Mouse (Mus musculus) forelimb bud, embryonic 11.5 days (tissue): Measurements from ENCODE around the gene Olfr690.
"Not testable (repeated sequence)": the region's sequence is repeated elsewhere in the genome, so short reads cannot be mapped to it uniquely, and the experiment has no call there.

Source experiments
- DNase-seq: peaks from one replicate; pipeline ENCODE4 v3.0.0-alpha.2; 2012; ENCODE audit warnings: low read depth, low spot score

Olfr690 gene

GRCm38 (mm10) chr7:105334004-105334403, at the start of gene Olfr690:
Gene Olfr690, minus strand, starts transcription at chr7:105334104.
- no peak for DNase-seq

DNA sequence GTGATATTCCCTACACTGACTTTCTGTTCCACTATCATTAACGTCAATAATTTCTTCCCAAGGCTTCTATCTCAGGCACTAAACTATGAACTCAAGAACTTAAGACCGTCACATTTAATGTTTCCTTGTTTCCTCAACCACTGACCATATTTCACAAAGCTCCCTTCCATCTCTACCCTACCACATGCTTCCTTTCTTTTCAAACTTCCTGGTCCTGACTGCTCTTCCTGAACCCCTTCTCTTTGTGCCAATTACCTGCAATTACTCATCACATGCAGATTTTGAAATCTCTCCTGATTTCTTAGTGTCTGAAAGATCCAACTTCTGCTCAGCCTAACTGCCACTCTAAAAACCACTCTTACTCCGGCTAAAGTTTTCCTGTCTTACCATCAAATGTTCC, 46.4 kb upstream of the Olfr690 start:
- no peak for DNase-seq

DNA sequence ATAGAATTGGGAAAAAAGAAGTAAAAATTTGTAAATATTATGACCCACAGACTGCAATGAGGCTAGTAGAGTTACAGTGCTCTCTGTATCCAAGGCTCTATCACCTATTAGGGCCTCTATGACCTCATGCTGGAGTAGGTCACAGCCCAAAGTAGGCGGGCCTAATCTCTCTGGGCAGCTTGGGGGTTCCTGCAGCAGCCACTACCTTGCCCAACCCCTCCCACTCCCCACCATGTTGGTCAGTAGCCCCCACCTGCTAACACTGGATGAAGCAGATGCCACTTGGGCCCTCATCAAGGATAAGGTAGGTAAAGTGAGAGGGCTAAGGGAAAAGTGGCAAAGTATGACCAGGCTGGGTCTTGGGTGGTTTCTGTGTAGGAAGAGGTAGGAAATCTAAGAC, 41.0 kb upstream of the Olfr690 start, which contains the start of gene Gm5901:
Gene Gm5901 (plus strand): TSS at position 173 of the 400 bp plus-strand sequence.
- no peak for DNase-seq

DNA sequence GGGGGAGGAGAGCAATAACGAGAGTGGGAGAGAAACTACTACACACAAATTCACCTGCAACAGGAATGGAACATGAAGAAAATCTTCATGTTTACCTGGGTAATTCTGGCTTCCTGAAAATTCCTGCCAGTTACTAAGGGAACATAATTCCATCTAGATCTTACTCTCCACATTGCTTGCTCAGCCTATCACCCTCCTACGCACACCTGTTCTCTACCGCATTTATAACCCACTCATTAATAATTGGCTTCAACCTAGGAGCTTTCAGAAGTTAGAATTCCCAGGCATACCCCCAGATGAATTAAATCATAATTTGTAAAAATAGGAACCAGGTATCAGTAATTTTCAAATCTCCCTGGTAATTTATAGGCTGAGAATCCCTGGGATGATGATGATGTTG, 40.1 kb upstream of the Olfr690 start:
- DNase-seq = no peak

DNA sequence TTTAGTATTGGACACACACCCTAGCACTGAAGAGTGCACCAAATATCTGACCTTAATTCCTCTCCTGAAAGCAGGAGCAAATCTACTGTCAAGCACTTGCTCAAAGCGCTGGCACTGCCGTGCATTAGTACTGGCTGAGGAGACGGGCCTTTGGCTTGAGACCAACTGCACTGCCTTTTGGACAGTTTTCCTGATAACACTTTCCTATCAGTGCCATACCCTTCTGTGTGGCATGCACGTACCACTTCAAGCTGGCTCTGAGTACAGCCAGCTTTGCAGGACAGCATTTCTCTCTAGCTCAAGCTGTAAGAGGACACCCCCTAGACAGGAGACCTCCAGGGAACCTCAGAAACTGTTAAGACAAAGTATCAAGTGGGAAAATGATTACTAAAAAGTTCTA, 39.6 kb upstream of the Olfr690 start:
- DNase-seq = no peak

GRCm38 (mm10) chr7:105372912-105373311, 39.0 kb upstream of the Olfr690 start:
- DNase-seq = no peak

DNA sequence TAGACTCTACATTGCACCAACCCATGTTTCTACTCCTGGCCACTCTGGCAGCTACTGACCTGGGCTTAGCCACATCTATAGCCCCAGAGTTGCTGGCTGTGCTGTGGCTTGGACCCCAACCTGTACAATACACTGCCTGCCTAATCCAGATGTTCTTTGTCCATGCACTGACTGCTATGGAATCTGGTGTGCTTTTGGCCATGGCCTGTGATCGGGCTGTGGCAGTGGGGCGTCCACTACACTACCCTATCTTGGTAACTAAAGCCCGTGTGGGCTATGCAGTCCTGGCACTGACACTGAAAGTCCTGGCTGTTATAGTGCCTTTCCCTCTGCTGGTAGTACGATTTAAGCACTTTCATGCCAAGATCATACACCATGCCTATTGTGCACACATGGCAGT, 34.6 kb upstream of the Olfr690 start:
- DNase-seq = no peak

DNA sequence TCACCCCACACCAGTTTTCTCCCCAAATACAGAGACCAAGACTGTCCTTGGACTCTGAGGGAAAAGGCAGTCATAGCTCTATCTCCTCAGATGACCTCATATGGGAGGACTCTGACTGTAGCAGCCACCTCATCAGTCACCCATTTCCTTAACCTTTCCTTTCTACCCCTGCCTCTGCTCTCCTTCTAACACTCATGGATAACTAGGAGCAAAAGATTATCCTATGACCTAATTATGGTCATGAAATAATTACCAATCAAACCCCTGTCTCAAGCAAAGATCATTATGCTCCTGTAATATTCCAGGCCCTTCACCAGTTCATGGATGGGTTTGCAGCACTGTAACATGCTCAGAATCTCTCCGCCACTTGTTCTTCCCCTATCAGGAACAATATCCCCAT, 34.0 kb upstream of the Olfr690 start, which contains the start of gene Olfr692:
Gene Olfr692 (plus strand): TSS at position 301 of the 400 bp plus-strand sequence.
- DNase-seq = no peak

DNA sequence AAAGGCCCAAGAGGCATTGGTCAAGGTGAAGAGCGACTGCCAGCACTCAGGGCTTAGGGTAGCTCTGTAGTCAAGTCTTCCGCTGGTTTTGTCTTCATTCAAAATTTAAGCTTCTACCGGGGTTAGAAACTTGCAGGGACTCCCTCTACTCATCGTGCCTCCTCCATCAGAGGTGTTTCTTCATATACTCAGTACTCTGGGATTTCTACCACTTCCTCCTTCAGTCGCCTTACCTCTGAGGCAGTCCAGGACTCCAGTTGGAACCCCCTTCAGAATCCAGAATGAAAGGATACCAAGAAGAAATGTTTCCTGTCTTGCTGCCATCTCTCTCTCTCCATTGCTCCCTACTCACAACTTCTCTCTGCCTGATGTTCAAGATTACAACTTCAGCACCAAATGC, 33.4 kb upstream of the Olfr690 start:
- no peak for DNase-seq

DNA sequence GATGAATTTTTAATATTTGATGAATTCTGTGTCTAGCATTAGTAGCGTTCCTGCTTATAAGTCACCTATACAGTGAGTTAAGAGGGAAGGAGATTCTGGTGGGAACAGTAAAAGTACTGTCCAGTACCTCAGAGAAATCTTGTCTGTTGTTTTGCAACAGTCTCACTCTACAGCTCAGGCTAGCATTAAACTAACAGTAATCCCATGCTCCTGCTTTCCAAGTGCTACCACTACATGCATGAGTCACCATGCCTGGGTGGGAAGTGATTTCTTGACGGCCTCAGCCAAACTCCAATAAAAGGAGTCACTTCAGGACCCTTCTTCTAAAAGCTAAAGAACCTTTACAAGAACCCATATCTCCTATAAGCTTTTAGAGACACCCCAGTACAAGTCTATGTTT, 27.8 kb upstream of the Olfr690 start:
- no peak for DNase-seq

DNA sequence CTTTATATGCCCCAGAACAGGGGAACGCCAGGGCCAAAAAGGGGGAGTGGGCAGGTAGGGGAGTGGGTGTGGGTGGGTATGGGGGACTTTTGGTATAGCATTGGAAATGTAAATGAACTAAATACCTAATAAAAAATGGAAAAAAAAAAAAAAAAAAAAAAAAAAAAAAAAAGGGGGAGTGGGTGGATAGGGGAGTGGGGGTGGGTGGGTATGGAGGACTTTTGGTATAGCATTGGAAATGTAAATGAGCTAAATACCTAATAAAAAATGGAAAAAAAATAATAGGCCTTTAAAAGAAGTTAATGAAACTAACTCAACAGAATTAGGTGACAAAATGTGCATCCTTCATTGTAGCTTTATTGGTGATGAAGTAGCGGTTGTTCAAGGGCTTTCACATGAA, 22.6 kb upstream of the Olfr690 start:
- not testable (repeated sequence) for DNase-seq

GRCm38 (mm10) chr7:105356064-105356463, 22.2 kb upstream of the Olfr690 start:
- not testable (repeated sequence) for DNase-seq

DNA sequence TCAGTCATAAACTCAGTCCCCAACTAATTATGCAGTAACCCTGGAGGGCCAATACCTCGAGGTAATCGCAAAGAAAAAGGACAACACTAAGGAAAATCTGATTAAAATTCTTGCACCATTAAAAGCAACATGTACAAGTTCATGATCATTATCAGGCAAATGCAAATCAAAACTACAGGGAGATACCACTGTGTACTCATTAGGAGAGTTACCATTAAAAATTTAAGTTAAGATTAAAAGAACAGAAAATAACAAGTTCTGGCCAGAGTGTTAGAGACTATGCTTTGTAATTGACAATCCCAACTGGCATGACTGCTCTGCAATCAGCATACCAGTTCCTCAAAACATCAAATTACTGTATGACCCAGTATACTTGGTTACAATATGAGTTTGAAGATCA, 8.8 kb upstream of the Olfr690 start:
- no peak for DNase-seq

GRCm38 (mm10) chr7:105342170-105342569, 8.3 kb upstream of the Olfr690 start, which contains the start of gene Olfr691:
Gene Olfr691, minus strand, starts transcription at chr7:105342270.
- no peak for DNase-seq

DNA sequence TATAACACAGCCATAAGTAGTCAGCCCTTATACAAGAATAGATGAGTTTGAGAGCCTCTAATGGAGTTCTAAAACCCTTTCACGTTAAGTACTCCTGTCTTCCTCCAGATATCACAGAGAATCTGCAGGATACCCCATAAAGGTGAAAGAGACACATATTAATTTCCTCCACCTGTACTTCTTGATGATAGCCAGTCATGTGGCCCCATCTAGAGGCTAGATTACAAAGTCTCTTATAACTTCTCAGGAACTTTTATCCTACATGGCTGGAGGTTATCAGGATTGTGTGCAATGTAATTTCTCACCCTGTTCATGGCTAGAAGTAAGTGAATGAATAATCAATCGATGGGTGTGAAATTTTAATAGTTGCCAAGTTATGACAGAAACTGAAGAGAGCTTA, 8.6 kb downstream of the Olfr690 start:
- DNase-seq = no peak

DNA sequence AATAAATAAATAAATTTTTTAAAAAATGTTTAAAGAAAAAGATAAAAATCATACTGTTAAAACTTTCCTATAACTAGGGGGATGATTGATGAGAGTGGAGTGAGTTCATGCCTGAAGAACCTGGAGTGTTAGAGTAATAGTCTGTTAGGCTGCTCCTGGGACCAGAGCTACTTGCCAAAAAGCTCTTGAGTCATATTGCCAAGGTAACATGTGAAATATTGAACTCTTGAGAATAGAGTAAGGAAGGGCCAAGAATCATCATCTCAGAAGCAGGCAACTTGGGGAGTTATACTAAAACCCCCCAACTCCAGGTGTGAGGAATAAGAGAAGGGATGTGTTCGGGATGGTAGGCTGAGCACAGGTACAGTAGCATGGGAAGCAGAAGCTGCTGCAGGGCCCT, 23.0 kb downstream of the Olfr690 start, which contains the start of gene Olfr689:
Gene Olfr689 (plus strand): TSS at position 301 of the 400 bp plus-strand sequence.
- no peak for DNase-seq

GRCm38 (mm10) chr7:105290051-105290450, 43.9 kb downstream of the Olfr690 start:
- DNase-seq = no peak

DNA sequence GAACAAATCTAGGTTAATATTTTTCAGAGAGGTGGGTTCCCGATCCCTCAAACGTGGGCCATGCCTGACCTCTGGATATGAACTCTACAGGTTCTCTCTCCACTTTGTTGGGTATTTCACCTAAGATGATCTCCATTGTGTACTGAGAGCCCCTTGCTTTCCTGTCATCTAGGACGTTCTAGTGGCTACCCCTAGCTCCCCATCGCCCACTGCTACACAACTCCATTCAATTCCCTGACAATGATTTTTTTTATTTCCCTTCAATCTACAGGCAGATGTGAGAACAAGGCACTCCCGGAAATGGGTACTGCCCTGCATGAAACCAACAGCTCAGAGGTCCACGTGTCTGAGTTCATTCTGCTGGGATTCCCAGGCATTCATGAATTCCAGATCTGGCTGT, 46.1 kb downstream of the Olfr690 start, which contains the start of gene Olfr688:
Gene Olfr688 (plus strand): TSS at position 301 of the 400 bp plus-strand sequence.
- DNase-seq = no peak
